Mouse (Mus musculus) stomach, embryonic 14.5 days (tissue): ENCODE data around the gene Rassf5. TPM values are rescaled to one million over a fixed set of nuclear protein-coding genes. Genes with fewer than 3 reads are reported as not detected.
"Not testable (repeated sequence)": the region's sequence is repeated elsewhere in the genome, so short reads cannot be mapped to it uniquely, and the experiment has no call there.

ENCODE experiments used
- ATAC-seq: fragments of 200-750 bp; cut with Nextera tagmentation; 2 replicates; pipeline ENCODE4 v1.8.0; 2017; ENCODE audit warnings: low read depth, moderate TSS enrichment; ENCODE audit not compliant: insufficient number of reproducible peaks, insufficient read depth, low FRiP score
- H3K27ac ChIP-seq: fragments of 300-500 bp; sonication (generic); 2 replicates; pipeline ENCODE4 v1.5.1; 2014; ENCODE audit warnings: mild to moderate bottlenecking, low read length, moderate library complexity, mixed read lengths
- H3K27me3 ChIP-seq: fragments of 300-500 bp; sonication (generic); 2 replicates; pipeline ENCODE4 v1.6.1; 2014; ENCODE audit warnings: low read length, control low read depth, mixed read lengths; ENCODE audit not compliant: control insufficient read depth, insufficient read depth
- H3K36me3 ChIP-seq: fragments of 300-500 bp; sonication (generic); 2 replicates; pipeline ENCODE4 v1.6.1; 2014; ENCODE audit warnings: mild to moderate bottlenecking, control low read depth, low read length, moderate library complexity, mixed read lengths; ENCODE audit not compliant: control insufficient read depth, insufficient read depth
- H3K4me1 ChIP-seq: fragments of 300-500 bp; sonication (generic); 2 replicates; pipeline ENCODE4 v1.6.1; 2014; ENCODE audit warnings: low read length, control low read depth, mixed read lengths; ENCODE audit not compliant: control insufficient read depth, insufficient read depth
- H3K4me2 ChIP-seq: fragments of 300-500 bp; sonication (generic); replicated peaks from 2 replicates; pipeline ENCODE4 v1.6.1; 2014; ENCODE audit warnings: low read depth, low read length, control low read depth
- H3K4me3 ChIP-seq: fragments of 300-500 bp; sonication (generic); 2 replicates; pipeline ENCODE4 v1.5.1; 2014; ENCODE audit warnings: low read depth, low read length, control low read depth
- H3K9ac ChIP-seq: fragments of 300-500 bp; sonication (generic); replicated peaks from 2 replicates; pipeline ENCODE4 v1.6.1; 2014; ENCODE audit warnings: low read depth, mild to moderate bottlenecking, control low read depth, low read length, moderate library complexity, mixed read lengths
- H3K9me3 ChIP-seq: fragments of 300-500 bp; sonication (generic); 2 replicates; pipeline ENCODE4 v1.6.1; 2016; ENCODE audit warnings: low read depth, low read length, control low read depth; ENCODE audit not compliant: control insufficient read depth
- WGBS: fragments of 180-500 bp; shearing (Covaris S2); extraction: QIAGEN DNeasy Blood & Tissue Kit; methylation state at CpG from one replicate; pipeline ENCODE4 v1.1.7; 2014; 5-methylcytosine and 5-hydroxymethylcytosine counted together
- polyA plus RNA-seq: library from polyadenylated mRNA; unstranded; fragments of >200 nt; fragmentation: Nextera tagmentation; extraction: Ambion mirVana; gene quantifications from 2 replicates; pipeline ENCODE4 v1.2.1, GENCODE M21; 2014

The Rassf5 gene
- polyA plus RNA-seq, 1 experiment from 2014 or later: 3.6 TPM

DNA sequence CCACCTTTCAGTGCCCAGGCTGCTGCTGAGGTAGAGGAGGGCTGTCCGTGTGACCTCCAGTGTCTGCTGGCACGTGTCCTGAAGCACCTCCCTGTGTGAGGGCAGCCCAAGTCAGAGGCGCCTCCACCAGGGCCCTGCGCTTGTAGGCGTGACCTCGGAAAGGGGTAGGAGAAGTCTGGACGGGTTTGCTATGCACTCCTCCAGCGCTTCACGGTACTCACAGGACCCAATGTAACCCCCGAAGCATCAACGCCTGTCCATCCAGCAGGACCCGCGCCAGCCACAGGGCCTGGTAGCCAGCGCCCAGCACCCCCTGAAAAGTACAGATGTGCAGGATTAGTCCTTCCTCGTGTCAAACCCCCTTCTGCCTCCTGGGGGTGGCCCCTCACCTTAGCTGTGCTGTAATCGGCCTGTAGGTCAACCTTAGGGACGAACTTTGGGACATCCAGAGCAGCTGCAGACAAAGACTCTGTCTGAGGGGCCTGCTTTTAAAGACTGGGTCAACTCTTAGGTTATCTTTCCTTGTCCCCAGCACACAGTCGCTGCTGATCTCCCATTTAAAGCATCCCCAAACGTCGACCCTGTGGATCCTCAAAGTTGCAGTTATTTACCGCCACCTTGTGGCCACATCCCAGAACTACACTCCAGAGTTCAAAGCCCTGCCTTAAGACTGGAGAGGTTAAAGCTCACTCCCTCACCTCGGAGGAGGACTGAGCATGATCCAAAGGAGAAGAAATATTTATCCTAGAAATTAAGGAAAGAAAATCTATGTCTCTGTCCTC is 24.9 kb upstream of the Rassf5 start:
- Histone ChIP-seq H3K27me3 (no peaks in the 10 kb centered on the region), H3K27ac (no peak overlapping the region), H3K4me2 (no peak overlapping the region), H3K4me3 (no peak overlapping the region), H3K36me3 (0 out of 2 replicates have a peak, but pooled peaks cover 2% of the 10 kb centered on the region), H3K9me3 (no peaks in the 10 kb centered on the region), H3K4me1 (no peaks in the 10 kb centered on the region), H3K9ac (no peak overlapping the region)
- peak; percentile 15 for ATAC-seq
- 39% methylated on average over 22 of the region's 22 CpGs for WGBS

- no peak overlapping the region for H3K9ac ChIP-seq
- no peak overlapping the region for H3K4me2 ChIP-seq
- no peak overlapping the region for H3K27ac ChIP-seq
- ATAC-seq: no peak
- H3K4me3 ChIP-seq: no peak overlapping the region
- 84% methylated on average over 10 of the region's 10 CpGs for WGBS
- 0 out of 2 replicates have a peak, but pooled peaks cover 2% of the 10 kb centered on the region for H3K36me3 ChIP-seq
- no peaks in the 10 kb centered on the region for H3K27me3 ChIP-seq
- H3K9me3 ChIP-seq: no peaks in the 10 kb centered on the region
- no peaks in the 10 kb centered on the region for H3K4me1 ChIP-seq
Measured at GRCm38 (mm10) chr1:131268776-131269175, 23.7 kb upstream of the Rassf5 start.

- peak; percentile 33; the same call in 1 of the 2 replicates for ATAC-seq
- no peak overlapping the region for H3K9ac ChIP-seq
- no peaks in the 10 kb centered on the region for H3K9me3 ChIP-seq
- H3K36me3 ChIP-seq: 0 out of 2 replicates have a peak, but pooled peaks cover 2% of the 10 kb centered on the region
- H3K27ac ChIP-seq: no peak overlapping the region
- no peak overlapping the region for H3K4me3 ChIP-seq
- no peaks in the 10 kb centered on the region for H3K4me1 ChIP-seq
- WGBS: 68% methylated on average over 12 of the region's 12 CpGs
- H3K4me2 ChIP-seq: no peak overlapping the region
- no peaks in the 10 kb centered on the region for H3K27me3 ChIP-seq
Measured at GRCm38 (mm10) chr1:131263905-131264304, 18.8 kb upstream of the Rassf5 start.

GRCm38 (mm10) chr1:131260309-131260656 is 15.2 kb upstream of the Rassf5 start:
- H3K4me3 ChIP-seq: no peak overlapping the region
- H3K9me3 ChIP-seq: no peaks in the 10 kb centered on the region
- H3K4me2 ChIP-seq: no peak overlapping the region
- ATAC-seq: 0 out of 2 replicates have a peak, but pooled peaks have one; percentile 15
- H3K27ac ChIP-seq: no peak overlapping the region
- no peaks in the 10 kb centered on the region for H3K4me1 ChIP-seq
- H3K27me3 ChIP-seq: no peaks in the 10 kb centered on the region
- WGBS: 27% methylated on average over 10 of the region's 10 CpGs
- H3K9ac ChIP-seq: no peak overlapping the region
- no peaks in the 10 kb centered on the region for H3K36me3 ChIP-seq

GRCm38 (mm10) chr1:131259632-131260308 is 14.7 kb upstream of the Rassf5 start:
- H3K9me3 ChIP-seq: no peaks in the 10 kb centered on the region
- H3K27ac ChIP-seq: no peak overlapping the region
- H3K27me3 ChIP-seq: no peaks in the 10 kb centered on the region
- no peak for ATAC-seq
- WGBS: 65% methylated on average over 10 of the region's 10 CpGs
- H3K36me3 ChIP-seq: no peaks in the 10 kb centered on the region
- no peak overlapping the region for H3K4me3 ChIP-seq
- H3K4me2 ChIP-seq: no peak overlapping the region
- no peaks in the 10 kb centered on the region for H3K4me1 ChIP-seq
- H3K9ac ChIP-seq: no peak overlapping the region

DNA sequence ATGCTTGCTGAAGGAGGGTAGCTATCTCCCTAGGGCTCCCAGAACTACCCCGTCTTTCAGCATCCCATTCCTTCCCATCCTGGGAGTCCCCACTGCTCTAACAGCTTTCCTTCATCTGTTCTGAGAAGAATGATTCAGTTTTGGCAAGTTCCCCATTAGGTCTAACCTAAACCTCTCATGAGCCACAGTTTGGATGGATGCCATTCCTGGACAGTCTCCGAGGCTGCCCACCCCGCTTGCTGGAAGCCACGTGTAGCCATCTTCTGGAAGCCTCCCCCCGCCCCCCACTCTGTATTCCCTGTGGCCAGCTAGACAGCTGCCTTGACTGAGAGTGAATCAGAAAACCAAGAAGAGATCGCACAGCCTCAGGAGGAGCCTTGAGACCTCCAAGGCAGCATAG is 12.2 kb upstream of the Rassf5 start:
- no peaks in the 10 kb centered on the region for H3K36me3 ChIP-seq
- WGBS: 65% methylated on average over 6 of the region's 6 CpGs

GRCm38 (mm10) chr1:131252516-131253250 is 7.6 kb upstream of the Rassf5 start:
- H3K4me3 ChIP-seq, H3K4me1 ChIP-seq, H3K4me2 ChIP-seq, H3K27me3 ChIP-seq, H3K9ac ChIP-seq, H3K27ac ChIP-seq, H3K9me3 ChIP-seq, H3K36me3 ChIP-seq: not testable (repeated sequence)
- ATAC-seq: 0 out of 2 replicates have a peak, but pooled peaks have one; percentile 11
- 64% methylated on average over 7 of the region's 7 CpGs for WGBS

More for the DNA sequence above, 12.2 kb upstream of the Rassf5 start:
- H3K9ac ChIP-seq: 0 out of 2 replicates have a peak overlapping the region, but pooled peaks have one; percentile 14
- no peaks in the 10 kb centered on the region for H3K27me3 ChIP-seq
- no peak overlapping the region for H3K4me3 ChIP-seq
- H3K4me2 ChIP-seq: no peak overlapping the region
- ATAC-seq: no peak
- H3K9me3 ChIP-seq: no peaks in the 10 kb centered on the region
- no peak overlapping the region for H3K27ac ChIP-seq
- H3K4me1 ChIP-seq: no peaks in the 10 kb centered on the region
